Mouse (Mus musculus) spleen, adult 12 weeks (tissue): ENCODE measurements around the gene Frem2.

Experiments used
- DNase-seq: peaks from one replicate; pipeline ENCODE4 v3.0.0; 2022; ENCODE audit warnings: low spot score

Gene Frem2

DNA sequence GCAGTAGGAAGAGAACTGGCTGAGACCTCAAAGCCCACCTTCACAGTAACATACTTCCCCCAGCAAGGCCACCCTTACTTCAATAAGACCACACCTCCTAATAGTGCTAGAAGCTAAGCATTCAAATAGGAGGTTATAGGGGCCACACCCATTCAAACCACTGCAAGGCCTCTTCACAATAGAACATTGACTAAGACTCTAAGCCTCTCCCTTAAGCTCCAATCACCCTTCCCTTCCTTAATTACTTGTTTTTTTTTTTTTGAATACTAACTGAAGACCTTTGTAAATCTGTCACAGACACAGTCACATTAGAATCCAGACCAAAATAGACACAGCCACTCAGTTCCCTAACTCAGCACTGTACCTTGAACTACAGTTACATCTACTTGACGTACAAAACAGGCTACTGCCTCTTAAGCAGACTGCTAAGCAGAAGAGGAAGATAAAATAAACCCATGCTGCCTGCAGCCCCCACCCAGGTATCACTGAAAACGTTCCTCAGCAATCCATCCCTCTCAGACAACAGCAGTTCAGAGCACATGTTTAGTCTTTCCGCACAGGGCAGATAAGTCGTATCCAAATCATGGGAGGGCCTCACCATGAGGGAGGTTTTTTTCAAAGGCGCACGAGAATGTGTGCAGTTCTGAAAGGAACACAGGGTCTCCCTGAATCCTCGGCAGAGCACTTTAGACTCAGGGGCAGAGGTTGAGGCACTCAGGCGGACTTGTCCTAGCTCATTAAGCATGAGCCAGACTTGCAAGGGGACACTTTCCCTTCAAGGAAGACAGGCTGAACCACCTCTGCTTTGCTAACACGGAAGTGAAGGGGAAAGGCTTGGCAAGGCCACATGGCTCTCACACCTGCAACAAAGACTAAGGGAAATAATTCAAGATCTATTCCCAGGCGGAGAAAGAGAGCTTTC is 101.9 kb downstream of the Frem2 start:
- no peak for DNase-seq

DNA sequence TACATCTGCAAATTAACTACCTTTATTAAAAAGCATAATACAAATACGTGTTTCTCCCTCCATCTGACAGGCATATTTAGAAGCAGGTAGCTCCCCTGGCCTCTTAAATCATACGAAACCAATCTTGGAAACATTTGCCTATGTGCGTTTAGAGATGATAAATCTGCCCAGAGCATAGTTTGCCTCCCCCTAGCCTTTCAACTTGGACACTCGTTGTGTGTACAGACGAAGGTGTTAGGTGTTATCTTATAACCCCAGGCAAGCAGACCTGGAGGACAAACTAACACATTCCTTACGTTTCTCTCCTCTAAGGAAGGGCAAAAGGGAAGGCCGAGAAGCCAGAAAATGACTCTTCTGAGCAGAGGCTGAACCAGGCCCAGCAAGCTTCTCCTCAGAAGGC is 104.5 kb downstream of the Frem2 start:
- no peak for DNase-seq

DNA sequence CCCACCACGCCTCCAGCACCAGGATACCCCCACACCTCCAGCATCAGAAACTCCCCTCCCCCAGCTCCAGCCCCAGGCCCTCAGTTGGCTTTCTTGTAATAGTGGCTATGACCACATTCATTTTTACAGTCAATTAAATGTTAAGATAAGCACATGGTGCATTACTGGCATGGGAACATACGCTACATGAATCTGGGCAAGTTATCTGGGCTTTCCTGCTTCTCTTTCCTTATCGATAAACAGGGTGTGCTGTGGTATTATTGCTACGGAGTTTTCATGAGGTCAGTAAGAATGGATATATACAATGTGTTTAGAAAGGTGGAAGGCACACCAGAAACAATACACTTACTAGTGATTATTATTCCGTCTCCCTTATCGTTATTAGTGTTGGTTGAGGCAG is 125.1 kb downstream of the Frem2 start:
- DNase-seq, result no peak

DNA sequence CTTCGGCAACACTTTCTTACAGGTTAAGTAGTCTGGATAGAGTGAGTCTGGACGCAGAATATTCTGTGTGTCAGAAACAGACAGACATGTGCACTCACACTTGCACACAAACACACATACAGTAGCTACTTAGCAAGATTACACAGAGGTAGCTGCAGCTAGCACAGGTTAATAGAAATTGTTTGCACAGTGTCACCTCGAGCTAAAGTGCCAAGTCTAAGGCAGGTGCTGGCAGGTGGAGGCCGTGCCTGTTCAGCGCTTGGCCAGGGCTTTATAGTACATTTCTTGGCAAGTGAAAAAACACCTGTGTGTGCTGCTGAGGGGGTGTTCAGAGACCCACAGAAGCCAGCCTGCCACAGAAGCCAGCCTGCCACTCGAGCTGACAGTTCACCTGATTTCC is 126.8 kb downstream of the Frem2 start:
- no peak for DNase-seq

DNA sequence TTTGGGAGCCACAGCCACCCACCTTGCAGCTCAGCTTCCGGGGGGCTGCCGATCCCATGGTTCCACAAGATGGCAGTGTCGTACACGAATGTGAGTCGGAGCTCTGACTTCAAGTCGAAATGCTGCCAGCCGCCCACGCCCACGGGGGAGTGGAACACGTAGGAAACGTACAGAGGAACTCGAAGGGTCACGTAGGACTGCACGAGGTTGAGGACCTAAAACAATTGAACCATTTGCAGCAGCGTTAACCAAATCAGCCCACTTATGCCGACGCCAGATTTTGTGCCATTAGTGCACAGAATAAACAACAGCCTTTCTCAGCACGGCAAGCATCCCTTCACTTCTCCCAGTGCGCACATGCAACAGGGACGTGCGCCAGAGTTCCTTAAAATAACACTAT is 131.4 kb downstream of the Frem2 start:
- no peak for DNase-seq

DNA sequence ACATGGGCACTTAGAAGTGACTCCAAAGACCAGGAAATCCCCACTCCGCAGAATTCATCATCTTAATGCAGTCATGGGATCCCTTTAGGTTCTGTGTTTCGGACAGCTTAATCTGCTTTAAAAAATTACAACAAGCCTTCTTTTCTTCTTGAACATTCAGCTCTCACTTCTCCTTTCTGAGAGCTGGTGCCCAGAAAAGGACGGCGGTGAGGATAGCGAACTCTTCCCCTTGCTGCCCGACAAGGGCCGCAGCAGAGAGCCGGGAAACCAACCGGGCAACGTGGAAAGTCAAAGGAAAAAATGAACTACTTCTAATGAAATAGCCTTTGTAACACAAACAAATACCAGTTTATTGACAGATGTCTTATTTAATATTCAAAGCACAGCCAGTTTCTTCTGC is 134.4 kb downstream of the Frem2 start:
- DNase-seq, result no peak

DNA sequence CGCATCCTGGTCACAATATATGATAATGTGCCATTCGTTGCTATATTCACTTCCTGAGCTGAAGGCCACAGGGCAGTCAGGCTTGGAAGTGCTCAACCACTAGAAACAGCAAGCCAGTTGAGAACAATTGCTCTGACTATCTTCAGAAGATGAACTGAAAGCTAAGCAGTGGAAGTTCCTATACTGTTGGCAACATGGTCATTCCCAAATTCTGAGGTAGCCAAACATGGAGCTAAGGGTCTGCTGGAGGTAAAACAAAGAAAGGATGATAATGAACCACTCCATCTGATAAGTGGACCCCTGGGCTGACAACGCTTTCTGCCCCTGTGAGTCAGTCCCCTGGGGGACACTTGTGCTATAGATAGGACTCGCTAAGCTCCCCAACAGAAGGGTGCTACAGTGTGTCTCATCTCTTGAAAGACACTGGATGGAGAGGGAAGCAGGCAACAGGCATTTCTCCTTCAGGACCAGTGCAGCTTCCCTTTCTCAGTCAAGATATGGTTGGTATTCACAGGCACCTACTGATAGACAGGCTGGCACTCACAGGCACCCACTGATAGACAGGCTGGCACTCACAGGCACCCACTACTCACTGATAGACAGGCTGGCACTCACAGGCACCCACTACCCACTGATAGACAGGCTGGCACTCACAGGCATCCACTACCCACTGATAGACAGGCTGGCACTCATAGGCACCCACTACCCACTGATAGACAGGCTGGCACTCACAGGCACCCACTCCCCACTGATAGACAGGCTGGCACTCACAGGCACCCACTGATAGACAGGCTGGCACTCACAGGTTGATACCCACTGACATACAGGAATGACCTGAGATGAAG is 142.7 kb downstream of the Frem2 start:
- DNase-seq, result no peak

DNA sequence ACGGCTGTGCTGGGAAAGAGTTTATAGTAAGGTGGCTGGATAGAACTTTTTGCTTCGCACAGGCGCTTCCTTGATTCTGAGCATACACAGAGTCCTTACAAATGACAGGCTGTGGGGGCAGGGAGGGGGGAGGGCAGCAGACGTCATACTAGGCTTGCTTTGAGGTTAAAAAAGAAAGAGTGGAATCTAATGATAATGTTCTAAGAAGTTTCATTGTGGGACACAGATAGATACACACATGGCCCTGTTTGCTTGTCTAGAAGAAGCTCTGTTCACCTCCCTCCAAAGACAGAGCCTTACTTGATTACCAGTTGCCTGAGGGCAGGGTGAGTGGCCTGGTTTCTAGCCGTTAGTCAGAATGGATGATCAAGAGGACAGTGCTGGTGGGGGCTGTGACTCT is 144.1 kb downstream of the Frem2 start:
- DNase-seq, result no peak

DNA sequence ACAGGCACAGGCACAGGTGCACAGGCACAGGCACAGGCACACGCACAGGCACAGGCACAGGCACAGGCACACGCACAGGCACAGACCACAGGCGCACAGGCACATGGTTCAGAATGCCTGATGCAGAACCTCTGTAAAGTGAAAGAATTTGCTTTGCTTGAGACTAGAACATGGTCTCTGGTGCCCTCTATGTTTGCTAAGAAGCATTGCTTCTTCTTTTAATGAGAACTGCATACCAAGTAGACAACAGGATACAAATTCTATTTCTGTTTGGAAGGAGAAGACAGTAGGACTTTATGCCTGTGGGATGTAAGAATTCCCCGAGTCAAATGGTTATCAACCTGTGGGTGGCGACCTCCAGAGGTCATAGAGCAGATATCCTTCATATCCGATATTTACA is 154.7 kb downstream of the Frem2 start:
- no peak for DNase-seq

DNA sequence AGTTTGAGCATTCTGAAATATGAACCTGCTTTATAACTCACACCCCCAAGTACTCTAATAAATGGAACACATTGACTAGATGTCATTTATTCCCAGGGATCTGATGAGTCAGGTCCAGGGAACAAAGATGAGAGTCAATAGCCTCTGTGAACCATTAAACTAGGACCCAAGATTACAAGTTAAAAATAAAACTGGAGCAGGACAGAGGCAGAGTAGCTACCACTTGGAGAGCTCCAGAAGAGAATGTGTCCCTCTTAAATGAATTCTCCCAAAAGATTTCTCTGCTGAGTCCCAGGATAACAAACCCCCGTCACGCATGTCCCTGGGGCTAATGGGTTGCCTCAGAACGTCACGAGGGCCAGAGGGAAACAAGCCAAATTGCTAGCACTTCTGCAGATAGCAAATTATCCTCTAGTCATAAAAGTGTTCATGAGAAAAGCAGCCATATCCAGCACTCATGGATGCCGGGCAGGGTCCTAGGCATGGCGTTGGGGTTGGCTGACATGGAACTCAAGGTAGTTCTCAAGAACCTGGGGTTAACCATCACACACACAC is 158.7 kb downstream of the Frem2 start:
- DNase-seq, result no peak

DNA sequence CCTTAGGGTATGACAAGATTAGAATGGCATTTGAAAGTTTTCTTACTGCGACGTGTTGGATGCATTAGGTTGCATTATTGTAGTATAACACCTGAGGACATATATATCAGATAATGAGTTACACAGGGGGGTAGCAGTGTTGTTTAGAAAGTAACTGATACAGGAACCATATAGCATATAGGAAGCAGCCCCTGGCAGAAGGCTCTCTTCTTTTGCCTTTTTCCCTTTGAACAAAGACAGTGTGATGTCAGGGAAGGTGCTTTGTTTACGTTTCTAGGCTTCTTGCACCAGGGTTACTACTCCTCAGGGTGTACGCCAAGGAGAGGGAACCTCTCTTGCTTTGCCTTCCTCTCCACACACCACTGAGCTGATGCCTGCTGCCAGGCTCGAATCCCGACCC is 168.8 kb downstream of the Frem2 start, which contains the start of gene Stoml3:
Gene Stoml3 (plus strand): TSS at position 301 of the 400 bp plus-strand sequence.
- DNase-seq, result no peak

DNA sequence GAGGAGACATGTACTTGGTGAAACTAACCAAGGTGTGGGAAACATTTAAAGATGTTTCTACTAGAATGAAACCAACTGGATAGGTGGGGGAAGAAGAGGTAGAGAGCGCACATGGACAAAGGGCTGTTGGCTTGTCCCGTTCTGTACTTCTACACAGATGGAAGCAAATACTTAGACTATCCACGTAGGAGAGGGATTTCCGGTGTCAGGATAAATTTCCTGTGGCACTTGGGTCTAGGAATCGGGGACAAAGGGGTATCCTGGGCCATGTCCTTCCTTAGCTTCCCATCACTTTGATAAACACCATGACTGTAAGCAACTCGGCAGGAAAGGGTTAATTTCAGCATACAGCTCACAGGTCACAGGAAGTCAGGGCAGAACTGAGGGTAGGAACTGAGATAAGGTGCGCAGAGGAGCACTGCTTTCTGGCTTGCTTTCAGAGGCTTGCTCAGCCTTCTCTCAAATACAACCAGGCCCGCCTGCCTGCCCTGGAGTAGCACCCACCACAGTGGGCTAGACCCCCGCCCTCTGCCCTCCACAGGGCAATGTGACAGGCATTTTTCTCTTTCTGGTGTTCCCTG is 170.1 kb downstream of the Frem2 start:
- DNase-seq, result no peak

DNA sequence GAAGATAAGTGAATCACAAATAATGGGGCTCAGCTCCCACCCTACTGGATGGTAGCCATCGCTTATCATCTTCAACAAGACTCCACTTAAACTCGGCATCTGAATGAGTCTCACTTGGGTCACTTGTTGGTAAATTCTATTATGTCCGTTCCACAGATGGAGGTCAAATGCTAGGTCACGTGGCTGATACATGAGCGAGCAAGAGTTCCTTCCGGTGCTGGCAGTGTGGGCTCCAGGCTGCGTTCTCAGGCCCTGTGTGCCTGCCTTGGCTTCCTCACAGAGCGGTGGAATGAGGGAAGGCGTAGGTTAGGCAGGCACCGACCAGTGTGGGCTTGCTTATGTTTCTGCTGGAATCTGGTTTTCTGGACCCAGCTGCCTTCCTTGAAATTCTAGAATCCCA is 170.6 kb downstream of the Frem2 start:
- no peak for DNase-seq

DNA sequence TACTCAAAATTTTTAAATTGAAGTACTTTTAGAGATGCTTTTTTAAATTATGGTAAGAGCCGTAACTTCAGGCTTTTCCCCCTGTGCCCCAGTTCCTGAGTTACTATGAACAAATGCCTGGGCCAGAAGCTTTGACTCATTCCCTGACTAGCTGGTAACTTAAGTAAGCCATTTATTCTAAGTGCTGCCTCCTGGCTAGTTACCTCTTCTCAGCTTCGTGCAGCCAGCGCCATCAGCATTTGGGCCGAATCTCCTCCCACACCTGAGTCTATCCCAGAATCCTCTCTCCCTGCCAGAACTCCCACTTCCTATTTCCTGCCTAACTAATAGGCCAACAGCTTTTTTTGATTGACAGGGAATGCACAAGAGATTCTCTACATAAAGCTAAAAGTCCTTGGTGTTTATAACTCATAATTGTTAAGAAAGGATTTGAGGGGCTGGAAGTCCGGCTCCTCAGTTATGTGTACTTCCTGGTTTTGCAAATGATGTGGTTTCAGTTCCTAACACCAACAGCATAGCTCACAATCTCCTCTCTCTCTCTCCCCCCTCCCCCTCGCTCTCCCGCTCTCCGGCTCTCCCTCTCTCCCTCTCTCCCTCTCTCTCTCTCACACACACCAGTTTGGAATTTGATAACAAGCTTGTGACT is 173.6 kb downstream of the Frem2 start:
- DNase-seq, result no peak

DNA sequence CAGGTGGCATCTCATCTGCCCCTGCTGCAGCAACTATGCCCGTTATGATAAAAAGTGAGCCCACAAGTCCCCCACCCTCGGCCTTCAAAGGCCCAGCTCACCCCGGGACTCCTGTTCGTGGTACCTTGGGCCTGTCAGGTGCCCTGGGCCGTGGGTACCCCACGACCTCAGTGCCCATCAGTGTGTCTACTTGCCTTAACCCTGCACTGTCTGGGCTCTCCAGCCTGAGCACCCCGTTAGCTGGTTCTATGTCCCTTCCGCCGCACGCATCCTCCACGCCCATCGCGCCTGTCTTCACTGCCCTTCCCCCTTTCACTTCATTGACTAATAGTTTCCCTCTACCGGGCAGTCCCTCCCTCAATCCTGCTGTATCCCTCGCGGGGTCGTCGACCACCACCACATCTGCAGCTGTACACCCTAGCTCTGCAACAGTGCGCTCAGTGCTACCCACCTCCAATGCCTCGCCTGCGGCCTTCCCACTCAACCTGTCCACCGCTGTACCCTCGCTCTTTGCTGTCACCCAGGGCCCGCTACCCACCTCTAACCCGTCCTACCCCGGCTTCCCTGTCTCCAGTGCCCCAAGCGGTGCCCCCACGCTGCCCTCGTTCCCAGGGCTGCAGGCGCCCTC is 178.6 kb downstream of the Frem2 start:
- no peak for DNase-seq

DNA sequence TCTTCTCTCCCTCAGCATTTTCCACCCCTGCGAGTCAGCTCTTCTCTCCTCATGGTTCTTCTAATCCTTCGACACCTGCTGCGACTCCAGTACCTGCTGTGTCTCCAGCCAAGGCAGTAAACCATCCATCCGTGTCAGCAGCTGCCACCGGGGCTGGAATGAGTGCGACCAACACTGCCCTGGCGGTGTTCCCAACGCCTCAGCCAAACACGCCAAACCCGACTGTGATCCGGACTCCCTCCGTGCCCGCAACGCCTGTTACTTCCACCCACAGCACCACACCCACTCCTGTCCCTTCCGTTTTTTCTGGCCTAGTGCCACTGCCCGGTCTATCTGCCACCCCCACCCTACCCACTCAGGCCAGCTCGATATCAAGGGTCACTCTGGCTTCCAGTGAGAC is 179.7 kb downstream of the Frem2 start:
- DNase-seq, result no peak

DNA sequence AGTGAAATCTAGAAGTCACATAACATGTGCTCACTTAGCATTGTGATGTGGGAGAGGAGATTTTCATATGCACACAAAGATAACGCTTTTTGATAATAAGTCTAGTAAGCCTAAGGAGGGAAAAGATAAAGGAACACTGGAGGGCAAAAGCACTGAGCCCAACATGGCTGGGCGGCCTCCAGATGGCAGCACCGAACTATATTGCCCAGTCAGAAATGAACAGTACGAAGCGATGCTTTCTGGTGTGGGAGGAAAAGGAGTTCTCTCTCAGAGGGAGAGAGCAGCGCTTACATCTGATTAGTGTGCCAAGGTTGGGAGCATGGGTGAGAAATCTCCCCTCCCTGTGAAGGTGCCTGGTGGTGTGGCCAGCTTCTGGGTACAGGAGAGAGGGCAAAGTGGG is 181.3 kb downstream of the Frem2 start:
- no peak for DNase-seq

DNA sequence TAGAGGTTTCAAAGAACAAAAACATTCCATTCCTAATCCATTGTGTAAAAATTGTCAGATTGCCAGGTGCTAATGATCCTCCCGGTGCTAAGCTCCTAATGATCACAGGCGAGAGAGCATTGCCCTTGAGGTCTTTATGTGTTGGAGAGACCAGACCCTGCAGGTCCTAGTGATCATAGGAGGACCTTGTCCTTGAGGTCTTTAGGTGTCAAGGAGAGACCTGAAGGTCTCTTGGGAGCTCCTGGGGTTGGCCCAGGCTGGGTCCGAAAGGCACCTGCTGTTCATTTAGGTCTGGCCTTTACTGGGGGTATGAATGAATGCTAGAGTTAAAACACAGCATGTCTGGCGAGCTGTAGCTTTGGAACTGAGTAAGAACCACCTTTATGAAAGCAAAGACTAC is 183.0 kb downstream of the Frem2 start:
- no peak for DNase-seq

DNA sequence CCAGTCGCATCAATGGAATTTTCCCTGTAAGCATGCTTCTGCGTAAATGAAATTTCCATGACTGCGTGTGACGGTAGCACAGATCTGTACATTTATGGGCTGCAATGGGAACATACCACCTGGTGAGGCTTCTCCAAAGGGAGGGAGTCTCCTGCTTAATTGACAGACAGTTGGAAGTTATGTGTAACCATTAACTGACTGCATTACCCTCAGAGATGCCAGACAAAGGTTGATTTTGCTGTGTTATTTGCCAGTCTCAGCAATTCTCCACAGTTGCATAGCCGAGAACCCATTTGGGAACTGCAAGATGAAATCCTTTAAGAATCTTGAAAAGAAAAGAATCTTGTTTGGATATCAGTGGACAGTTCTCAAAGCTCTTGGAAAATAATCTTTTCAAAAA is 185.1 kb downstream of the Frem2 start:
- no peak for DNase-seq

DNA sequence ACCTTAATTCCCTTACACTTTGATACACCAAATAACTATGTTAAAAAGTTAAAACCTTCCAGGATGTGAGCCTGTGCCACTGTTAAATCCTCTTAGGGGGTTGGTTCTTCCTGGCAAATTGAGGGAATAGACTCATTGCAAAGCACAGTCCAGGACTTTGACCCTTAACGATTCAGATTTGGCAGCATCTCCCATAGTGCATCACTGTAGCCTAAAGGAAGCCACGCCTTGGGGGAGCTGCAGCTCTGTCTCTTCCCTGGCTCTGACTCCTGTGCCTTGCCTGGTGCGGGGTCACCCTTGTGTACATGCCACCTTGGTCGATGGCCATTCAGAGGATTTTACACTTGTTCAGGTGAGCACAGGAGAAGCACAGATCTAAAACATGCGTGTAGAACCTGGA is 187.5 kb downstream of the Frem2 start:
- DNase-seq, result no peak

DNA sequence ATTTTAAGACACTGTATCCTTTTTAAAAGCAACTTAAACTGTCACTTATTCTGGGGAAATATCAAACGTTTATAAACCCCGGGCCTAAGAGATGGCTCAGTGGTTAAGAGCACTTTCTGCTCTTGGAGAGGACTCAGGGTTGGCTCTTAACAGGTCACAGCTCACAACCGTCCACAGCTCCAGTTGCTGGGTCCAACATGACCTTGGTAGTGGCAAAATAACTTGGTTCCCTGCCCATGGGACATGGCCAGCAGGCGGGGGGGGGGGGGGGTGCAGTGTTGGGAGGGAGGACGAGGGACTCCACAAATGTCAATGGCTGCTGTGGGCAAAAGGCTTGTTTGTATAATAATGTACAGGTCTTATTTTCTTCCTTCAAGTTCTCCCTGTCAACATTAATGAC is 189.8 kb downstream of the Frem2 start:
- DNase-seq, result no peak

DNA sequence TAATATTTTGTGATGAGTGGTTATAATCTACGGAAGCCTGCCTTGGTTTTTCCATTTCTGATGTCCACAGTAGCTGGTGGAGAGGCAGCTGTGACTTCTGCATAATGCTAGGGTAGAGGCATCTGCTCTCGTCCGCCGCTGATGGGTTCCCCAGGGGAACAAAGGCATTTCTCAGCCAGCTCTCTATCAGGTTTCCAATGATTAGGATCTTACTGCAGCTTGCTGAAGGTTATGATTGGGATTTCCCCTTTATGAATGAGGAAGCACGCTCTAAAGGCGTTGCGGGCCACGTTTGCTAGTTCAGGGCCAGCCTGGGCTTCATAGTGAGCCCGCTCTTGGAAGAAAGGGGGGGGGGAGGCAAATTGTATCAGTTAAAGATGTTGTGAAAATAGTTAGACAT is 190.7 kb downstream of the Frem2 start:
- no peak for DNase-seq
